Mouse (Mus musculus): Measurements from ENCODE around the gene Tecr.
A peak's percentile ranks its signal among the peaks of the same experiment; 100 is the strongest.

Tecr gene

DNA sequence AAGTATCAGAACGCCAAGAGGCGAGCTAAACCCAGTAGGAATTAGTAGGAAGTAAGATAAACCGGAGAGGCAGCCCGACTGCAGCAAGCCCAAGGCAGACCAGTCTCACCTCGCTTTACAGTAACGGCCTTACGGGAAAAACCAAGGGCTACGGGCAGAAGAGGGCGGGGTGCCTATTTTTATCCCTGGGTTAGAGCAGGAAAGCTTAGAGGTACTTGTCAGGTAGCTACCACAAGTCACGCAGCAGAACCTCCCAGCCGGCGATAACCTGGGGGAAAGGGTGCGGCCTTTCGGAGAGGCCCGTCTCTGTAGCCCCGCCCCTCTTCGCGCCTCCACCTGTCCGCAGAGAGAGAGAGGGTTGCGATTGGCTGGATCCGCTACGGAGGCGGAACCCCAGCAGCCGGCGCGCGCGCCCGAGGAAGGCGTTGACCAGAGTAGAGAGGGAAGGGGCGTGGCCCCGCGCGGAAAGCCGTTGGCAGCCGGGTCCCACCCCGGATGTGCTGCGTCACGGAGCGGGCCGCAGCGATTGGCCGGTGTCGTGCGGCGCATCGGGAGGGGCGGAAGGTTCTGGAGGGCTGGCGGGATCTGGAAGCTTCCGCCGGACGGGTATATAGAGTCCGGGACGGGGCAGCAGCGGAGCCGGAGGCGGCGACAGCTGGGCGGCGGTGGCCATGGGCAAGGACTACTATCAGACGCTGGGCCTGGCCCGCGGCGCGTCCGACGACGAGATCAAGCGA, at the start of gene Tecr, which contains the start of gene Dnajb1:
Tecr (minus strand) TSS at position 311 of the 737 bp plus-strand sequence.
Dnajb1 (plus strand) TSS at position 533 of the 737 bp plus-strand sequence.
- DNase-seq (ENCODE audit: low spot score) = peak; percentile 100

DNA sequence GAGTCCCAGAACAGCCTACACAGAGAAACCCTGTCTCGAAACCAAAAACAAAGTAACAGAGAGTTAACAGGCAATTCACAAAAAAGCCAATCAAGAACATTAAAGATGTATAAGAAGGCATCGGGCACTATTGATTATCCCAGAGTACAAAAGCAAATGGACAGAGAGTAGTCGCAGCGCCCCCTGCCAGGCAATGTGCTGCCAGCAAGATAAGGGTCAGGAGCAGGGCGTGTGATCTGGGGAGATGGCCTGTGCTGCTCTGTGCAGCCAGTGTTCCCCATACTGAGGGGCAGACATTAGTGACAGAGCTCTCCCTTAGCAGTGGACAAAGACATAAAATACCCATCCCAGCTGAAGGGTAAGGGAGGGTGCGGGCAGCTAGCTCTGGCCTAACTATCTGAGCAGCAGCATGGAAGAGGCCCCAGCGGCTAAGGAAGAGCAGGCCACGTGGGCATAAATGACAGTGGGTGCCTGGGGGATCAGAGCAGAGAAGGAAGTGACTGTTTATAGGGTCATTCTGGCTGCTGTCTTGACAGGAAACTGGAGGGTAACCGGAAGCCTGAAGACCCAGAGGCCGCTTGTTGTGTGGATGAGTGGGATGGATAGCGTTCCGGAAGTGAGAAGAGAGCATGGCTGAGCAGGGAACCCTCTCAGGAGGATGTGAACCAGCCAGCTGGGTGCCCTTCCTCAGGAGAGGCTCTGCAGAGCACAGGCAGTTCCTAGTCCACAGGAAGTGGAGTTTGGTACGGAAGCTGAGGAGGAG, 48.9 kb upstream of the Tecr start:
- no peak for DNase-seq (ENCODE audit: low spot score)

DNA sequence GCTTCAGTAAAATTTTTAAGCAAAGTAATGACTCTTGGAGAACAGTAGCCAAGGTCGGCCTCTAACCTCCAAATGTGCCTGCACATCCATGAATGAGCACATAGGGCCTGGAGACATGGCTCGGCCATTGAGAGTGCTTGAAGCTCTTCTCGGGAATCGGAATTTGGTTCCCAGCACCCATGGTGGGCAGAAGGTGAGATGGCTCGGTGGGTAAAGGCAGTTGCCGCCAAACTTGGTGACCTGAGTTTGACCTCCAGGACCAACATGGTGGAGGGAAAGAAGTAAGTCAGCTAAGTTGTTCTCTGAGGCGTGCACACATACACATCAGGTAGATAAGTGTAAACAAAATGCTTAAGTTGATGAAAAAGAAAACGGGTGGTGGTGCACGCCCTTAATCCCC, 48.3 kb upstream of the Tecr start:
- no peak for DNase-seq (ENCODE audit: low spot score)

DNA sequence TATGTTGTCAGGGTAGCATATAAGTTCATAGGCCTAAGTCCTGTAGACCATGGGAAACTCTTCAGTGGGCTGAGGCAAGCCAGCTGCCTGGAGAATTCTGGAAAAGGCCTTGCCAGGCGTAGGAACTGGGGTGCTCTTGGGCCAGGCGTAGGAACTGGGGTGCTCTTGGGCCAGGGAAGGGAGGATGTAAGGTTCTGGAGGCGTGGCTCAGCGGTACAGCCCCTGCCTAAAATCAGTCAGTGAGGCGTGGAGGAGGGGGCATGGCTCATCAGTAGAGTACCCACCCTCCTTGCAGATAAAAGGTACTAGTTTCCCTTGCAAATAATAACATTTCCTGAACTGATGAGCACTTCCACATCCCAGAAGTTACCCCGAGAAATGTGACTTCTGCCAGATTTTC, 47.0 kb upstream of the Tecr start:
- no peak for DNase-seq (ENCODE audit: low spot score)

DNA sequence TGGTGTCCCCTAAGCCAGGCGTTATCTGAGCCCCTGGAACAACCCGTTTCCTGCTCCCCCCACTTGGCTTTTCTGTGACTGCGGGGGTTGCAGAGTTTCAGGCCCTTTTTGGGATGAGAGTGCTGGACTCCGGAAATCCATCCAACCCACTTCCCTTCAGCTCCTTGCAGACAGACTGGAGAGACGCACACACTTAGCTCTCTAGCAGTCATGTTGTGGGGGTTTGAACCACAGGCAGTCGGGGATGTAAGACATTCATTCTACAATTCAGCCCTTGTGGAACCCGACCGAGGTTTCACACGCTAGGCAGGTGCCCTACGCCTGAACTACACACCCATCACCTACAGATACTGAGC, 45.9 kb upstream of the Tecr start:
- no peak for DNase-seq (ENCODE audit: low spot score)

DNA sequence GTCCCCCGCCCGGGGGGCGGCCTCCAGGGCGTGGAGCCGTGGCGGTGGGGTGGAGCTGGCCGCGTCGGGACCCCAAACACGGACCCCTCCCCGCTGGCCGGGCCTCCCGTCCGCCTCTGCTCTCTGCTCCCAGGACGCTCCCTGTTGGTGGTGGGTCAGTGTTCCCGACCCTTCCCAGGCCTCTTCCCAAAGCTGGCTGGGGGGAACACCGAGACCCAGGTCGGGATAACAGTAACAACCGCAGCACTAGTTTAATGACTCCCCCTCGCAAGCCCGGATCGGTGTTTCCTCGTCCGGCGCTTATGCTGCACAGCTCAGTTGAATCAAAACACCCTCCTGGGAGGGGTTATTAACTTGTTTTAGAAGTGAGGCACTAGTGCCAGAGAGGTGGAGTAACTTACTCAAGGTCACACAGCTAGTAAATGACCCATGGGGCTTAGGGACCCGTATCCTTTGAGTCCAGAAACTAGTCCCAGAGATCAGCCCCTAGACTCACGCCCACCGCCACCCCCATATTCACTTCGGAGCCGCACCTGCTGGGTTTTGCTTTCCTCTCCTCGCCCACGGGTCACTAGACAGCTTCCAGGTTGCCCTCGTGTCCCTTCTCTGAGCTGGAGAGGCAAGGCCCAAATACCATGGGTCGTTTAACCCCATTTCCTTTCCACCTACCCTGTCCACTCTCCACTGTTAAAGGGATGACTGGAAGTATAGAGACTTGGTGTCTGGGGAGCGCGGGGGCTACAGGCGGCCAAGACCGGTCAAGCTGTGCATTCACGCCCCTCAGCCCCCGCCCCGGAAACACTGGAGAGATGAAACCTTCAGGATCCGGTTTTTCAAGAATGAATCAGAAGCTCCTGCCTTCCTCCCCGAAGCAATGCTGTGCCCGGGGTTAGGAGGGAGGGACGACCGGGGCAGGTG, 45.2 kb upstream of the Tecr start:
- no peak for DNase-seq (ENCODE audit: low spot score)

DNA sequence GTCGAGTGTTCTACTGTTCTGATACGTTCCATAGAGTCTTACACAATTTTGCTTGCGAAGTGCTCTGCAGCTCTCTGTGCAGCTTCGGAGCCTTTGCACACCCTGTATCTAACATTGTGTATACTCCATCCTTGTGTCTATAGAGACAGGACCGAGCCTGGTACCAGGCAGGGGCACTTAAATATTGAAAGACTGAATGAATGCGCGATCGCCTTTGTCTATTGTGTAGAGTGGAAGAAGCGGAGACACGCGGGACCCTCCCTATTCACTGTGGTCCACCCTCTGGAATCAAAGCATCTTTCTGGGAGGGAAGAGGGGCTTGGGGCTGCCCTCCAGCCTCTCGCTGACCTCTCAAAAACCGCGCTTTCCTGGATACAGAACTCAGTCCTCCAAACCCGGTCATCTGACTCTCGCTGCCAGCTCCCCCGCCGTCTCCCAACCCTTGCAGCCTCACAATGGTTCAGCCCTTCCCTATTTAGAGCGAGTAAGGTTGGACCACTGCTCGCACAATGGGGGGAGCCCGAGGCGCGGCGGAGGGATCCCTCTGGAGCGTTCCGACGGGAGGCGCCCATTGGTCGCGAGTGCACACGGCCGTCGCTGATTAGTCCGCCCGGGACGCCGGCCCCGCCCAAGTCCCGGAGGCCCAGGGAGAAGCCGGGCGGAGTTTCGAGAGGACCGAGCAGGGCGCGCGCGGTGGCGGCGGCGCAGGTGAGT, 44.4 kb upstream of the Tecr start, which contains the start of gene Gipc1:
Gipc1 (plus strand) TSS at position 648 of the 714 bp plus-strand sequence.
- peak; percentile 95 for DNase-seq (ENCODE audit: low spot score)

DNA sequence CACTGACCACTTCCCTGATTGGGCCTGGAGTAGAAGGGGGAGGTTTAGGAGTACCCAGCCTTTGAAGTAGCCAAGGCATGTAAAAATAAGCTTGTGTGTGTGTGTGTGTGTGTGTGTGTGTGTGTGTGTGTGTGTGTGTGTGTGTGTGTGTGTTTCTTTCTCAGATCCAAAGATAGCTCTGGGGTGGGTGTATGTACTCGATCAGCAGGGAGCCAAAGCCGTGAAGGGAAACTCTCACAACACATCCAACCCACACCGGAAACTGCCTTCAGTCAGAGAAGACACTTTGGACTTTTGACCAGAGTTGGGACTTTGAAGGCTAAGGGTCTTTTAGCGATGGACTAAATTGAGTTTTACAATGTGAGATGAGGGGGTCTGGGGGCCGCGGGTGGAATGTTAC, 41.9 kb upstream of the Tecr start:
- DNase-seq (ENCODE audit: low spot score) = no peak

DNA sequence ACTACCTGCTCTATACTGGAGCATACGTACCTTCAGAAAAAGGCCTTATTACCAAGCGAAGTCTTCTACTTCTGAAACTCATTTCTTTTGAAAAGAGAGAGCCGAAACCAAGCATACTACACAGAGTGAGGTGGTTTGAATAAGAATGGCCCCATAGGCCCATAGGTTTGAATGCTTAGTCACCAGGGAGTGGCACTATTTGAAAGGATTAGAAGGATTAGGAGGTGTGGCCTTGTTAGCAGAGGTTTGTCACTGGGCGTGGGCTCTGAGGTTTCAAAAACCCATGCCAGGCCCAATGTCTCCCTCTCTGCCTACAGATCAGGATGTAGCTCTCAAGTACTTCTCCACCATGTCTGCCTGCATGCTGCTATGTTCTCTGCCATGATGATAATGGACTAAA, 40.3 kb upstream of the Tecr start:
- no peak for DNase-seq (ENCODE audit: low spot score)

DNA sequence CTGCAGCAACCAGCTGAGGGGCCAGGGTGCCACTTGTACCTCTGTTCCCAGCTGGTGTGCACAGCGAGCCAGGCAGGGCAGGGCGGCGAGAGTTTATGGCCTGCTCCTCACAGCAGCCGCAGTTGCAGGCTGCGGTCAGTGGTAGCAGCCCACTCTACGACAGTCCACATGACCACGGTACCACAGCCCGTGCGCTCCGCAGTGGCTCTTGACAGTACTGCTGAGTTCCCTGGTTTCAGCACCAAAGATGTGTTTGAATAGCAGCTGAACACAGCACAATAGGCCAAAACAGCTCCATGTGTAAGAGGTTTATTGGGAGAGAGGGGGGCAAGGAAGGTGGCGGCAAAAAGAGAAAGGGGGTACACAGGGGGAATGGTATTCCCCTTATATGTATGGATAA, 39.7 kb upstream of the Tecr start:
- no peak for DNase-seq (ENCODE audit: low spot score)

DNA sequence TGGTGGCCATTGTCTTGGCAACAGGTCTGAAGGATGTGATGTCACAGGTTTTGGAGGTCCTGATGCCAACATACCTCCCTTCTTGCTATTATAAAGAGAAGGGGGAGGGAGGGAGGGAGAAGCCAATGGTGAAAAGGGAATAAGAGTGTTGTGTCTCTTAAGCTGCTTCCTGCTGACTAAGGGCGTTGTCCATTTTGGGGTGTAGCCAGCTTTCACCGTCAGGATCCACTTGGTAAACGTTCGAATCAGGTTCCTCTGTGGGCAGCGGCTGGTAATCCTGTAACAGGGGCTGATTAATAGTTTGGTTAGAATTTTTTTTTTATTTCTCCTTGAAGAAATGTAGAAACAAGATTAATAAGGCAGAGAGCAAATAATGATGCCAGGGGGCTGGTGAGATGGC, 31.9 kb upstream of the Tecr start:
- no peak for DNase-seq (ENCODE audit: low spot score)

DNA sequence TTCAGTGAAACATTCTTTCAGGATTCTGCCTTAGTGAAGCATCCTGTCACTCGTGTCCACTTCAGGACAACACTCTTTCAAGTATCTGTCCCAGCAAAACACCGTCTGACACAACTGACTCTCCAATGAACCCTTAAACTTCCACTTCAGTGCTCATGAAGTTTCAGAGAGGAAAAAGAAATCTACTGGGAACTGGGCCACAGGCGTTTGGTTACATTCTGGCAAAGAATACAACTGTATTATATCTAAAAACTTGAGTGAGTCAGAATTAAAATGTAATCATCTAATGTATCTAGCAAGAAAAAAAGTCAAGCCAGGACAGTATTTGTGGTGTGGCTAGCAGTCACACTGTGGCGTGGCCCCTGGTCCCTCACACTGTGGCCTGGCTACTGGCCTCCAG, 31.1 kb upstream of the Tecr start:
- no peak for DNase-seq (ENCODE audit: low spot score)

DNA sequence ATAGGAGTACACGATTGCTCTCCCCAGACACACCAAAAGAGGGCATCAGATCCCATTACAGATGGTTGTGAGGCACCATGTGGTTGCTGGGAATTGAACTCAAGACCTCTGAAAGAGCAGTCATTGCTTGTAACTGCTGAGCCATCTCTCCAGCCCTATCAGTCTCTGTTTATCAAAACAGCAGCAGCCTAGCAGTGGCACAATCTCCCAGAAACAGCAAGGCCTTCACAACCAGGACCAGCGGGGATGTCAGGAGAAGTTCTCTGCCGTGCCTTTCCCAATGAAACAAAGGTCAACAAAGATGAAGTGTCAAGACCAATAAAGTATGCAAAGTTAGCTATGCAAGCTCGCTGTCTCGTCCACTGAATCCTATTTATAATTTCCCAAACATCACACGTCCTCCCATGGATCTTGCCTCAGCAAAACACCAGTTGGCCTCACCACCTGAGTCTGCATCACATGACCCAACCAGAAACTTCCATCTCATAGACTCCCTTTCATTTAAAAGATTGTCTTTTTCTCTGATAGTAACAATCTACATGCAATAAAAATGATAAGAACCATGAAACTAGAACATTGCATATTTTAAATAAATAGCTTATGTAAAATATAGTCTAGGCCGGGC, 24.4 kb upstream of the Tecr start:
- DNase-seq (ENCODE audit: low spot score) = no peak

DNA sequence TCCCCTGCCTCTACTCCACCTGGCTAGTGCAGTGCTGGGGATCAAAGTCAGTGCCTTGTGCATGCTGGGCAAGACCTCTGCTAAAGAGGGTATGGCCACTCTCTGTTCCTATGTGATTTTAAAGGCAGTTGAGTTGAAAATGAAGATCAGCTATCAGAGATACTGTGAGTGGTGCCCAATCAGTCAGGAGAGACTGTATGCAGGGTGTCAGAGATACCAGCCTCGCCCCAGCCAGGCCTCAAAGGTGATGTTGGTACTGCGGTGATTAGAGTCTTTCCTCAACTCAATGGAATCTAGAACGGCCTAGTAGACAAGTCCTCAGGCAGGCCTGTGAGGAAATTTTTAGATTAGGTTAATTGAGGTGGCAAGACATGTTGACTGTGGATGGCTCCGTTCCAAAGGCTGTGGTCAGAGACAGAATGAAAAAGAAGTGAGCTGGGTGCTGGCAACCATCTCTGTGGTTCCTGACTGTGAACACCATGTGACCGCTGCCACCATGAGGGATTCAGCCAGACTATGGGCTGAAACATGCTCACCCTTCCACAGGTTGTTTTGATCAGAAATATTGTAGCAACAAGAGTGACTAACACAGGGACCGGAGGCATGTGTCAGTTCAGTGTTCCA, 18.0 kb upstream of the Tecr start:
- no peak for DNase-seq (ENCODE audit: low spot score)

DNA sequence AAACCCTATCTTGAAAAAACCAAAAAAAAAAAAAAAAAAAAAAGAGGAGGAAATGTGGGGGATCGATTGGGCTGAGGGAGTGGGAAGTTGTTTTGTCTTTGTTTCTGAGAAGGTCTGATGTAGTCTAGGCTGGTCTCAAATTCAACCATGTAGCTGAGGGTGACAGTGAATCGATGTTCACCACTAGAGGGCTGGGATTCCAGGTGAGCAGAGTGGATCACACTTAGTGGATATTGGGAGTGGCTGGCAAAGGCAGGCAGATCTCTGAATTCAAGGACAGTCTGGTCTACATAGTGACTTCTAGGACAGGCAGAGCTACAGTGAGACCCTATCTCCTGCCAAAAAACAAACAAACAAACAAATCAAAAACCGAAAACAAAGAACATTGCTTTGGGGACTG, 17.0 kb upstream of the Tecr start:
- DNase-seq (ENCODE audit: low spot score) = no peak

DNA sequence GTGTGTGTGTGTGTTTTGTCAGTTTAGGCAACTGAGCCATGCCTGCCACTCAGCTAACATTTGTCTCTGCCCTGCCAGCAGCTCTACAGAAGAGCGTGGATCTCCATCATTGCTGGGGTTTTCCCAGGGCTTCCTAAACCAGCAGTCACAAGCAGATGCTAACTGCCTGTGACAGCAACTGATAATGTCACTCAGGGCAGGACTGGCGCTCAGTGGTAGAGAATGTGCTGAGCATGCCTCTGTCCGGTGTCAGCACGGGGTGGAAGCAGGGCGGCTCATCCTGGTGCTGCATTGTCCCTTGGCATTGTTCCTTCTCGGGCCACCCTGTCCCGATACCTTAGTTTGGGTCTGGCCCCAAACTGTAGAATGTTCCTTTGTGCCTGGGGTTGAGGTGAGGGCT, 15.8 kb upstream of the Tecr start:
- DNase-seq (ENCODE audit: low spot score) = no peak

DNA sequence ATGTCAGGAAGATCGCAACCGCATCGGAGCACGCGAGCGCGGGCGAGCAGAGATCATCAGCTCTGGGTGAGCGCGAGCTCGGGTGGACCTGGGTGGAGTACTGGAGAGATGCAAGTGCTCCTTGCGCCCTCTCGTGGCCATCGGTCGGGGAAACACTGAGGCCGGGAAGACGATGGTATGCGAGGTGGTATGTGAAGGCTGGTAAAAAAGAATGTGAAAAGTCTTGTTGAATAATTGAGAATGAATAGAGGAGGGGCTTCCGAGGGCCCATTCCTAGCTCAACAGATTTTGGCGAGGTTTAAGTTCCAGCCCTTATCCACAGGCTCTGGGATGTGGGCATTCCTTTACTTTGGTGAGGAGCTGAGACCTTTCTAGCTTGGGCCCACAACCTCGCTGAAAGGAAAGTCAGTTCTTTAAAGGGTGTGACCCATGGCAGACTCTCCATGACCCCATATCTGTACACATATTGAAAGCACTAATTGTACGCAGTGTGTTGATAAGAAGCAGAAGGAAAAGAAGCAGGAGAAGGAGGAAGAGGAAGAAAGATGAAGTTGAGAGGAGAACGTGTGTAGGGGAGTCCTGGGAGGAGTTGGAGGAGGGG, 14.7 kb upstream of the Tecr start:
- peak; percentile 76 for DNase-seq (ENCODE audit: low spot score)

DNA sequence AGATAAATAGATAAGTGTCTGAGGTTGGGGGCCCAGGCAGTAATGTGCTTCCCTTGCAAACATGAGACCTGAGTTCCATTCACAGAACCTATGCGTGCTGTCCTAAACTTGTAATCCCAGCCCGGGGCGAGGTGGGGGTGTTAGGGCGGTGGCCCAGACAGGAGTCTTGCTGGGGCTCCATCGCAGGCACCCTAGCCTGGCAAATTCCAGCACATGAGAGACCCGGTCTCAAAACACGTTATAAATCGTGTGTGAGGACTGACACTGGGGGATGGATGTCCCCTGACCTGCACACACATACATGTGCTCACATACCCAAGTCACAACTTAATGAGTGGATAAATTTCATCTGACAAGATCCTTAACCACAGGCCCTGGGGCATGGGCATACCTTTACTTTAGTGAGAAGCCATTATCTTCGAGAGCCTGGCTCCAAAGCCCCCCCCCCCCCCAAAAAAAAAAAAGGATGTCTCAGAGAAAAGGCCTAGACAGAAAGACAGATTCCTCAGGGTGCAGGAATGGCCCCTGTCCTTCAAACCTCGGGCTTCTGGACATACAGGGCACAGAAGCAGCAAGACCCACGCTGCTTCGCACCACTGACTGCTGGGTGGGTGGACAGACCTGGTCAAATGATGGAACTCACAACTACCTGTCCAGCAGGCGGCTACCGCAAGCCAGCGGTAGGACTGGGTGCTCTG, 14.1 kb upstream of the Tecr start:
- no peak for DNase-seq (ENCODE audit: low spot score)

DNA sequence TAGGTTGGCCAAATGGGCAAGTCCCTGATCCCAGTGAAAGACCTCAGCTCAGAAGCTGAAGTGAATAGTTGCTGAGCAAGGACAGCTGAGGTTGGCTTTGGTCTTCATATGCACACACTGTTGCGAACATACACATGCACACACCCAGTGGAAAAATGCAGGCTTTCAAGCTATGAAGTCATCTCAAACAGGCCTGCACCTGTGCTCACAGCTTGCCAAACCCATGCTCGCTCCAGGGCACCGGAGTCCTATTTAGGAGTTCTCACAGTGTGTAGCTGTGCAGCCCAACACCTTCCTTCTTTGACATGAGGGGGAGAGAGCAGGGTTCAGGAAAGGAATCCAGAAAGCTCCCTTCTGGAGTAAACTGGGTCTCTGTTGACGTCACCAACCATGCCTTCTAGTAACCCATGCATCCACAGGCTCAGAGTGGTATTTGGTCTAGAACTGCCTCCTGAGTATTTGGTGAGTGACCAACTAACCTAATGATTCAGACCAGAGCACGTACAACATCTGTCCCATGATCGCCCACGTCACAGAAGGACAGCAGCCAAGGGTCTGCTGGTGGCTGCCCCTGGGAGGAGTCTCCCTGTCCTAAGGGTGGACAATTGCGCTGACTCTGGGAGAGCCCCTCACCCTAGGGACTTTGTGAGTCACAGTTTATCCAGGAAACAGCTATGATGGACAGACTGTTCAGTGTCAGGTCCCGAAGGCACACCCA, 12.0 kb upstream of the Tecr start:
- no peak for DNase-seq (ENCODE audit: low spot score)

All from testis, postnatal 14 days (tissue).